Mouse (Mus musculus) embryonic fibroblast, embryonic 13.5 days (primary cell): ENCODE measurements around the gene Myo1e.

Experiments
- CTCF ChIP-seq: IDR thresholded peaks from 2 replicates; pipeline ENCODE4 v1.5.1; 2011; ENCODE audit warnings: mild to moderate bottlenecking, control low read depth, low read length, moderate library complexity, borderline replicate concordance; ENCODE audit not compliant: insufficient read depth
- POLR2A ChIP-seq: IDR thresholded peaks from 2 replicates; pipeline ENCODE4 v1.6.1; 2011; ENCODE audit warnings: low read depth, mild to moderate bottlenecking, control low read depth, low read length, moderate library complexity

- TF ChIP-seq POLR2A (no peak), CTCF (no peak)
Measured at GRCm38 (mm10) chr9:70408791-70409190, 201.6 kb downstream of the Myo1e start.
